Mouse (Mus musculus): Measurements from ENCODE around the gene Rnf183. TPM values are rescaled to one million over a fixed set of nuclear protein-coding genes. Genes with fewer than 3 reads are reported as not detected.
A peak's percentile ranks its signal among the peaks of the same experiment; 100 is the strongest.
"Not testable (repeated sequence)": the region's sequence is repeated elsewhere in the genome, so short reads cannot be mapped to it uniquely, and the experiment has no call there.

The Rnf183 gene
- 0.96 and 1.2 TPM in 2 replicates for polyA plus RNA-seq (2012; rRNA removed)

DNA sequence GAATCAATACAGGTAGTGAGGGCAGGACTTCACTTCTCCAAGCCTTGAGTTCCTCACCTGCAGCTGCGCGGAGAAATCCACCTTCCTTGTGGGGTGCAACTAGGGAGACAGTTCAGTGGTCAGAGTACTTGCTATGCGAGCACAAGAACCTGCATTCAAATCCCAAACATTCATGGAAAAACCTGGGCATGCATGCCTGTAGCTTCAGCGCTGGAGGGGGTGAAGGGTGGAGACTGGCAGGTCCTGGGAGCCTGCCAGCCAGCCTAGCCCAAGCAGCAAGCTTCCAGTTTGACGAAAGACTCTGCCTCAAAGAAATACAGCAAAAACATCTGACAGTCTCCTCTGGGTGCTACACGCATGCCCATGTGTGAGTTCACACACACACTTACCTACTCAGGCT is at the start of gene Rnf183:
Gene Rnf183, minus strand, starts transcription at position 172 of the 400 bp plus-strand sequence.
- no peak for DNase-seq (ENCODE audit: low read depth)
- no peak for TF ChIP-seq CTCF (IDR thresholded peaks at IDR 0.05; ENCODE audit: borderline replicate concordance, extremely low read depth, insufficient read depth, insufficient read length)
- no peak for TF ChIP-seq POLR2A (IDR thresholded peaks at IDR 0.05; ENCODE audit: borderline replicate concordance, extremely low read depth, insufficient read depth, insufficient read length, poor library complexity, severe bottlenecking)

DNA sequence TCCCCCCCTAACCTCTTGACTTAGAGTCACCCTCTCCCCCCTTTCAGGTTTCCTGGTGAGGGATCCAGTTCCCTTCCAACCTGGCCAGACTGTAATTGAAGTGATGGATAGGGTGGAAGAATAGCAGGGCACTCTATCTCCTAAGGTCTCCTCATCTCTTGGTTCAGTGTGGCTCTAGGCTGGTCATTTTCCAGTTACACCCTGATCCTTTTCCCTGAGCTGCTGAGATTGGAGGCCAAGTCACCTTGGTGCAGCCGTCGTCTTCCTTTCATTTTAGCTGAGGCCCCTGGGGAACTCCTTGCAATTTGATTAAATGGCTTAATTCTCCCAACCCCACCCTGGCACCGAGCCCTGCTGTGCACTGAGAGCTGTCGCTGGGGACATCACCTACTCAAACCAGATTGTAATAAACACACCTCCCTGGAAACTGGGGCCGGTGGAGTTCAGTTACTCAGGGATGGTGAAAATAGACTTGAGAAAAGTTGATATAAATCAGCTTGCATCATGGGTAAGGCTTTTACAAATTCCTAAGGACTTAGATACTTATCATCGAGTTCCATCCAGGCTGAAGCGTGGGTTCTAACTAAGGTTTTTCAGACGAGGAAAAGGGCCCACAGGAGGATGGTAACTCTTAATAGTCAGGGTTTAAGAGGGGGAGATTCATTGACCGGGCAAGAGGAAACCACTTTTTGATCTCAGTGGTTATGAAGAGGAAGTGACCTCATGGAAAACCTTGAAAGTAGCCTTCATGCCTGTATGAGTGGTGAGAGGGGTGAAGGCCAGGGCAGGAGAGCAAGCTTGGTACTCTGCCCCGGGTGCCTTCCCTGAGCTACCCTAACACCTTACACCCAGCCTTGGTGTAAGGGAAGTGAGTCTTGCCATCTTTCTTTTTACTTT is 45.9 kb upstream of the Rnf183 start:
- TF ChIP-seq CTCF (IDR thresholded peaks at IDR 0.05; ENCODE audit: borderline replicate concordance, extremely low read depth, insufficient read depth, insufficient read length) (no peak), POLR2A (IDR thresholded peaks at IDR 0.05; ENCODE audit: borderline replicate concordance, extremely low read depth, insufficient read depth, insufficient read length, poor library complexity, severe bottlenecking) (no peak)
- no peak for DNase-seq (ENCODE audit: low read depth)

DNA sequence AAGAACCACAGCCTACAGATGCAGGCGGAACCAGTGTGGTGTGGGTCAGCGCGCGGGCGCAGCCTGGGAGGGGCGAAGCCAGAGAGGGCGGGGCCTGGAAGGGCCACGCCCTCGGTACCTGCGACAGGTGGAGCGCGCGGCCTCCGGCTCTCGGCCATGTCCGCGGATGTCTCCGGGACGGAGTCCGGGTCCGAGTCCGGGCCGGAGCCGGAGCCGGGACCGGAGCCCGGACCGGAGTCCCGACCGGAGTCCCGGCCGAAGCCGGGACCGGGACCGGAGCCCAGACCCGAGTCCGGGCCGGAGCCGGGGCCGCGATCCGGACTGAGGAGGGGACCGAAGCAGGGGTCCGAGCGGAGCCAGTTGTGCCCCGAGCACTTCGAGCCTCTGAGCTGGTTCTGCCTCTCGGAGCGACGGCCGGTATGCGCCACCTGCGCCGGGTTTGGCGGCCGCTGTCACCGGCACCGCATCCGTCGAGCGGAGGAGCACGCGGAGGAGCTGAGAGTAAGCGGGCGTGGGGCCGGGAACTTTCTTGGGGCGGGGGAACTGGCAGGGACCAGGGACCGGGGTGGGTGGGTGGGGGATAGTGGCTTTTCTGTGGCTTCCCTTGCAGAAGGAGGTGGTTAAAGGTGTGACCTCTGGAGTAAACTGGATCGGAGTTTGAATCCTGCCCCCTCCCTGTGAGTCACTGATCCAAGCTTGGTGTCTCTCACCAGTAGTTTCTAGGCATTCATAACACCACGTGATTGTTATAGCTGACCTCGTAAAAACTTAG is 45.1 kb upstream of the Rnf183 start, which contains the start of gene Bspry:
Gene Bspry, plus strand, starts transcription at position 117 of the 772 bp plus-strand sequence.
- DNase-seq (ENCODE audit: low read depth) = peak; percentile 23
- TF ChIP-seq CTCF (IDR thresholded peaks at IDR 0.05; ENCODE audit: borderline replicate concordance, extremely low read depth, insufficient read depth, insufficient read length) (no peak), POLR2A (IDR thresholded peaks at IDR 0.05; ENCODE audit: borderline replicate concordance, extremely low read depth, insufficient read depth, insufficient read length, poor library complexity, severe bottlenecking) (no peak)

DNA sequence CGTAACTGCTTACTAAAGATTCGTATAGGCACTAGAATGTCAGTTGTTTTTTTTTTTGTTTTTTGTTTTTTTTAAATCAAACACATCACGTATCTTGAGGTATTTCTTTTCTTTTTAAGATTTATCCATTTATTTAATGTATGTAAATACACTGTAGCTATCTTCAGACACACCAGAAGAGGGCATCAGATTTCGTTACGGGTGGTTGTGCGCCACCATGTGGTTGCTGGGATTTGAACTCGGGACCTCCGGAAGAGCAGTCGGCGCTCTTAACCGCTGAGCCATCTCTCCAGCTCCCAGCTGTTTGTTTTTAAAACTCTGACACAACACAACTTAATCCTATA is 44.5 kb upstream of the Rnf183 start:
- not testable (repeated sequence) for DNase-seq (ENCODE audit: low read depth)

DNA sequence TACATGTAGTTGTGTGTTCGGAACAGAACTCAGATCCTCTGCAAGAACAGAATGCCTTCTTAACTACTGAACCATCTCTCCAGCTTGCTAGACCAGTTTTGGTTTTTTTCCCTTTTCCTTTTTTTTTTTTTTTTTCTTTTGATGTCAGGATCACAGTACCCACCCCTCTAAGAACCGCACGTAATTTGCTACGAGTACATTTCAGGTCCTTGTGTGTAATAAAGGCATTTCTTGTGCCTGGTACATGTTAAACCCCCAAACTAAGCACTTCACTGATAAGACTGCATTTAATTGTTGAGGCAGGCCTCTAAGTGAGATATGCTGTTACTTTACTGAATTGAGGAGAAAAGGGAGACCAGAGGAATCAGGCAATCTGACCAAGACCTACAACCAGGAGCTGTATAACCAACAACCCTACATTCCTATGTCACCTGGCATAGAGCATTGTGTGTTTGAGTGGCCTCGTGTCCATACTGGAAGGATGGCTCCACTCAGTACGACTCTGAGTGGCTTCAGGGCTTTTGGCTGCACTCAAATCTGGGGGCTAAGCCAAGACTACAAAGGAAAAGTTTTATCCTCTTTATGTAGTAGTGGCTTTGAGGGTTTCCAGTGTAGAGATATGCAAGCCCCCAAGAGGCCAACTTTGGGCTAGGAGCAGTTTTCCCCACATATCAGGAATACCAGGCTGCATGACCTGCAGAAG is 42.6 kb upstream of the Rnf183 start:
- DNase-seq (ENCODE audit: low read depth) = no peak
- TF ChIP-seq CTCF (IDR thresholded peaks at IDR 0.05; ENCODE audit: borderline replicate concordance, extremely low read depth, insufficient read depth, insufficient read length) (no peak), POLR2A (IDR thresholded peaks at IDR 0.05; ENCODE audit: borderline replicate concordance, extremely low read depth, insufficient read depth, insufficient read length, poor library complexity, severe bottlenecking) (no peak)

DNA sequence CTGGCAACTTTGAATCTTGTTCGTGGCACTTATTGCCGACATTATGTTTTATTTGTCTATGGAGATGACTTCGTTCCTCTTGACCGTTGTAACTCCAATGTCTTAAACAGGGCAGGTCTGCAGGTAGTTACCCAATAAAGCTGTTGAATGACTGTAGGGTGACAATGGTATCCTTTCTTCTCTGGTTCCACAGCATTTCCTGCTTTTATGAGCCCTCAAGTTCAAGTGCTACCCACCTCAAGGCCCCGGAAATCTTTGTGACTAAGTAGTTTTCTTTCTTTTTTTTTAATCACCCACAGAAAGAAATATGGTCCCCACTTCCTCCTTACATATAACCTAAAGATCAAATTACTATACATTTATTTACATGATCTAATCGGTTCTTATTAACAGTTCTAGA is 40.7 kb upstream of the Rnf183 start:
- no peak for DNase-seq (ENCODE audit: low read depth)
- TF ChIP-seq POLR2A (IDR thresholded peaks at IDR 0.05; ENCODE audit: borderline replicate concordance, extremely low read depth, insufficient read depth, insufficient read length, poor library complexity, severe bottlenecking) (no peak), CTCF (IDR thresholded peaks at IDR 0.05; ENCODE audit: borderline replicate concordance, extremely low read depth, insufficient read depth, insufficient read length) (no peak)

DNA sequence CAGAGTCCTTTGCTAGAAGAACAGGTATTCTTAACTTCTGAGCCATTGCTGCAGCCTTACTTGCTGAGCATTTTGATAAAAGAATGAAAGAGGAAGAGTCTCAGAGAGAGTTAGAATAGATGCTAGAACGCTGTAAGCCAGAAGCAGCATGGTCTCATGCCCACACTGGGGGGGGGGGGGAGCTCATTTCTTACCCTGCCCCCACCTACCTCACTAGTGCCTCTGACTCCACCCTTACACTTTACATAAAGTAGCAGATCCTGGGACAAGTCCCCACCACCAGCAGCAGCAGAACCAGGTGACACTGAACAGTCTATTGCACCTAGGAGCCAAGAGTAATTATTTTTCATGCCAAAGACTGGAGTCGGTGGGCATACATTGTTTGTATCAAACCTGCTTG is 40.1 kb upstream of the Rnf183 start:
- no peak for DNase-seq (ENCODE audit: low read depth)

DNA sequence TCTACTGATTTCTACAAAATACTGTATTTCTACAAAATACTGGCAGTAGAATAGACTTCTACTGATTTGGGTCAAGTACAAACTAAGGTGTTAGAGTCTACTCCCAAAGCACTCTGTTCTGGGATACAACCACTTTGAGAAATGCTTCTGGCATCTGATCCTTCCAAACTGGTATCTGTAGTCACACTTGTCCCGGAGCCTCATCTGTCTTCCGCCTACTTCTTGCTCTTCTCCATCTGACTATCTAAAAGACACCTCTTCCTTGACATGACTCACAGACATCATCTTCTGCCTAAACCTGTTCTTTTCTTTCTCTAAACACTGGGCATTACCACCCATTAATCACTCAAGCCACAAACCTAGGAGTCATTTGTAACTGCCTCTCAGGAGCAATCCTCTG is 37.0 kb upstream of the Rnf183 start:
- no peak for DNase-seq (ENCODE audit: low read depth)
- TF ChIP-seq CTCF (IDR thresholded peaks at IDR 0.05; ENCODE audit: borderline replicate concordance, extremely low read depth, insufficient read depth, insufficient read length) (no peak), POLR2A (IDR thresholded peaks at IDR 0.05; ENCODE audit: borderline replicate concordance, extremely low read depth, insufficient read depth, insufficient read length, poor library complexity, severe bottlenecking) (no peak)

More for the DNA sequence above, 40.1 kb upstream of the Rnf183 start:
- TF ChIP-seq POLR2A (IDR thresholded peaks at IDR 0.05; ENCODE audit: borderline replicate concordance, extremely low read depth, insufficient read depth, insufficient read length, poor library complexity, severe bottlenecking) (no peak), CTCF (IDR thresholded peaks at IDR 0.05; ENCODE audit: borderline replicate concordance, extremely low read depth, insufficient read depth, insufficient read length) (no peak)

DNA sequence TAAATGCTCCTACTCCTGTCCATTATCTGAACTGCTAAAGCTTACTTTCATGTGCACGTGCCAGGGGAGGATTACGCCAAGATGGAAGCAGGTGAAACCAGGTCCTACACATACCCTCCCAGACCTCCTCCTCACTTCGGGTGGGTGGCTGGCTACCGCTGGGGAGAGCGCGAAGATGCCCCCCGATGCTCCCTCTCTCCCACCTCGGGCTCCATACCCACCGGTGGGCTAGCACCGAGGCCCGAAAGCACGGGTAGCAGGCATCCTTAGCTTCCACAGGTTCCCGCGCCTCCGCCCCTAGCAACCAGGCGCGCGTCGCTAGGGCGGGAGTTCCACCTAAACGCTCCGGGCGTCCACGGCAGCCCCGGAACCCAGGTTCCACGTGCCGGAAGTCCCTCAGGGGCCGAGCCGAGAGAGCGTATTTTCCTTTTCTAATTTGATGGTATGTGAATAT is 35.6 kb upstream of the Rnf183 start, which contains the start of gene Wdr31:
Gene Wdr31, minus strand, starts transcription at position 299 of the 454 bp plus-strand sequence.
- TF ChIP-seq CTCF (IDR thresholded peaks at IDR 0.05; ENCODE audit: borderline replicate concordance, extremely low read depth, insufficient read depth, insufficient read length) (no peak), POLR2A (IDR thresholded peaks at IDR 0.05; ENCODE audit: borderline replicate concordance, extremely low read depth, insufficient read depth, insufficient read length, poor library complexity, severe bottlenecking) (peak; percentile 18; the same call in 1 of the 2 replicates)

DNA sequence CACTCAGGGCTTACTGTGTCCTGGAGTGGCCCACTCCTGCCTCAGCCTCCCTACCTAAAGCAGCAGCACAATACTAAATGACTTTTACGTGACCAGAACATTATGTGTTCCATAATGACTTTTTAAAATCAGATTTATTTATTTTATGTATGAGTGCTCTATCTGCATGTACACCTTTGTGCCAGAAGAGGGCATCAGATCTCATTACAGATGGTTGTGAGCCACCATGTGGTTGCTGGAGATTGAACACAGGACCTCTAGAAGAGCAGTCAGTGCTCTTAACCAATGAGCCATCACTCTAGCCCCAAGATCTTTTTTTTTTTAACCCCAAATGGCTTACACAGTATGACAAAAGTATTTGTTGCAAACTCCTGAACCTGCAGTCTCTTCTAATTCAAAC is 33.1 kb upstream of the Rnf183 start:
- TF ChIP-seq POLR2A (IDR thresholded peaks at IDR 0.05; ENCODE audit: borderline replicate concordance, extremely low read depth, insufficient read depth, insufficient read length, poor library complexity, severe bottlenecking) (no peak), CTCF (IDR thresholded peaks at IDR 0.05; ENCODE audit: borderline replicate concordance, extremely low read depth, insufficient read depth, insufficient read length) (no peak)
- DNase-seq (ENCODE audit: low read depth) = no peak

More for the DNA sequence above, 35.6 kb upstream of the Rnf183 start, which contains the start of gene Wdr31:
- DNase-seq (ENCODE audit: low read depth) = peak; percentile 93

DNA sequence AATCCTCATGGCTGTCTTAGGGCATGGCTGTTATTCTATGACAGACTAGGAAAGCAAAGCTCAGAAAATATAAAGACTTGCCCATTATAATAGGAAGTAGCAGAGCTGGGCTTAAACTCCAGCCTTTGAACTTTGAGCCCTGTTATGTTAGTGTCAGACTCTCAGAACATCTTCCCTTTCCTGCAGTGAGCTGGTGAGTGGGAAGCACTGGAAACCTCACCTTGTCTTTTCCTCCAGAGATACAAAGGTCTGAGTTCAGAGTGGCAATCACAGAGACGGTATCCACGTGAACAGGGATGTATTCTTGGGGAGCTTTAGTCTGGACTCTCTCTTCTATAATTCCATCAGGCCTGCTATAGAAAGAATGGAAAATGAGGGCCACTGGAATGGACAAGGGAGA is 28.1 kb upstream of the Rnf183 start:
- no peak for DNase-seq (ENCODE audit: low read depth)

More for the DNA sequence above, 28.1 kb upstream of the Rnf183 start:
- TF ChIP-seq CTCF (IDR thresholded peaks at IDR 0.05; ENCODE audit: borderline replicate concordance, extremely low read depth, insufficient read depth, insufficient read length) (no peak), POLR2A (IDR thresholded peaks at IDR 0.05; ENCODE audit: borderline replicate concordance, extremely low read depth, insufficient read depth, insufficient read length, poor library complexity, severe bottlenecking) (no peak)

All from brain, embryonic 14.5 days (tissue).